Mouse (Mus musculus): ENCODE results near the gene Ninj1.
A peak's percentile ranks its signal among the peaks of the same experiment; 100 is the strongest.

GRCm38 (mm10) chr13:49215504-49216219 is 28.4 kb downstream of the Ninj1 start, which contains the start of gene Card19:
- no peak for TF ChIP-seq CTCF (IDR thresholded peaks at IDR 0.05; ENCODE audit: insufficient read depth, low read depth, low read length)
- peak; percentile 35; the same call in 1 of the 2 replicates for TF ChIP-seq POLR2A (IDR thresholded peaks at IDR 0.05; ENCODE audit: insufficient read depth, low read depth, low read length)
